Mouse (Mus musculus): ENCODE data around the gene Rcbtb1.
A peak's percentile ranks its signal among the peaks of the same experiment; 100 is the strongest.
"Not testable (repeated sequence)": the region's sequence is repeated elsewhere in the genome, so short reads cannot be mapped to it uniquely, and the experiment has no call there.

Gene Rcbtb1

GRCm38 (mm10) chr14:59200711-59201603, at the start of gene Rcbtb1:
Gene Rcbtb1, plus strand, starts transcription at chr14:59201209.
- DNase-seq (ENCODE audit: low spot score in 2 of 2) = peak; percentile 84 to 90

GRCm38 (mm10) chr14:59155589-59155988, 45.4 kb upstream of the Rcbtb1 start:
- peak in 1 of 2 experiments; percentile 5 for DNase-seq (ENCODE audit: low spot score in 2 of 2)

- DNase-seq (ENCODE audit: low spot score in 2 of 2) = no peak
Measured at GRCm38 (mm10) chr14:59157016-59157698, 43.9 kb upstream of the Rcbtb1 start.

GRCm38 (mm10) chr14:59178649-59179048, 22.4 kb upstream of the Rcbtb1 start, which contains the start of gene Gm5142:
Gene Gm5142, minus strand, starts transcription at chr14:59178749.
- no peak for DNase-seq (ENCODE audit: low spot score in 2 of 2)

DNA sequence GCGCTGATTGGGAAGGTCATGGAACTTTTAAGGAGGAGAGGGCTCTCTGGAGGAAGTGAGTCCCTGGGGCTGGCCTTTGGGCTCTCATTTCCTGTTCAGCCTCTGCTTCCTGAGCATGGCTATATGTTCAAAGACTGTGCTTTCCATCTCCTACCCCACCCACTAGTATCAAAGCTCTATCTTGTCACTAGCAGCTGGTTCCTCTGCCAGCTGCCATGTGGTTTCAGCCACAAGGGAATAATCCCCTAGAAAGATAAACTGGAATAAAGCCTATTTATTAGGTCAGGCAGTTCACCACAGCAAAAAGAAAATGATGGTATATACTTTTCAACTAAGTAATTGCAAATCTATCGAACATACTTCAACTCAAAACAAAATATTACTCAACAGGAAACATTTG, 18.3 kb upstream of the Rcbtb1 start:
- no peak for DNase-seq (ENCODE audit: low spot score in 2 of 2)

DNA sequence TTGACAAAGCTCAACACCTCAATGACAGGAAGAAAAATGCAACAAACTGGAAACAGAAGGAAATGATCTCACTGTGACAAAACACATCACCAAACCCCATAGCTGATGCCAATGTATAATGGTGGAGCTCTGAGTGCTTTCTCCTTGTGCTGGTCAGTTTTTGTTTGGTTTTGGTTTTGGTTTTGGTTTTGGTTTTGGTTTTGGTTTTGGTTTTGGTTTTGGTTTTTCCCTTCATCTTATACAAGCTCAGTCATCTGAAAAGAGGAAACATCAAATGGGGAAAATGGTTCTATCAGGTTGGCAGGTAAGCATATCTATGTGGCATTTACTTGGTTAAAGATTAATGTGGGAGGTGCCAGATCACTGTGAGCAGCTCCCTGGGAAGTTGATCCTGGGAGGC, 15.5 kb upstream of the Rcbtb1 start:
- DNase-seq (ENCODE audit: low spot score in 2 of 2) = no peak

DNA sequence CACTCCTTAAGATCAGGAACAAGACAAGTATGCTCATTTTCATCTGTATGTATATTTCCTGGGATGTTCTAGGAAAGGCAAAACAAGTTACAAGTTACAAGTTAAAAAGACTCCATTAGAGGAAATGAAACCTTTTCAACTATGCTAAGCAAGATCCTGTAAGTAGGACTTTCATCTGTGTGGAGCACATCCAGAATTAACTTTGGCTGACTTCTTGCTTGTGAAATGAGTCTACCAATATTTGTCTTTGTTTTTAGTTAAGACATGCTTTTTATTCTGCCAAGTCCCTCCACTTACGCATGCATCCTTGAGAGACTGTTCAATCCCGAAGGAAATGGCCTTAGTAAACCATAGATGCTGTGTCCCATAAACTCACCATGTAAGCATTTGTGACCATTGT, 14.9 kb upstream of the Rcbtb1 start:
- DNase-seq (ENCODE audit: low spot score in 2 of 2) = no peak

DNA sequence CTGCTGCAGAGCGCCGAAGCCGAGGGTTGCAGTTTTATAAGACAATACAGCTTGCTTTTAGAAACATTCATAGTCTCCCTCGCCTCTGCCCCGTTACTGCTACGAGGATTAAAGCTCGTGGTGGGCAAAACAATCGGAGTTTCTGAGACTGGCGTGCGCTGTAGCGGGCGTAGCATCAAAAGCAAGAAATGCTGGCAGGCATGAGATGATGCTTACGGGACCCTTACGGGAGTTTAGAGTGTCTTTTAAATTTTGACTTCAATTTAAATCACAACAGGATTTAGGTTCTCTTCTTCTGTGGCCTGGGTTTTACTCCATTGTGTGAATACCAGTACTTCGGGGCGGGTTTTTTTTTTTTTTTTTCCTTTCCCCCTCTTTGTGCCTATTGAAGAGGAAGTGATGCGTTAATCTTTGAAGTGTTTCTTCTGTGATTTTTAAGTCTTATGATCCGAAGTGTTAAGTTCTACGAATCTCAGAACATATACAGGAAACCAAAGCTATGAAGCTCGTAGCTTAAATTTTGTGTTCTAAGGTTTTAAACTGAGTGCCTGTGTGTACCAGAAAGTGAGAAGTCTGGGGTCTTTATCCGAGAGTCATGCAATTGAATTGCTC, 701 bp downstream of the Rcbtb1 start:
- no peak for DNase-seq (ENCODE audit: low spot score in 2 of 2)

- DNase-seq (ENCODE audit: low spot score in 2 of 2) = no peak
Measured at GRCm38 (mm10) chr14:59205461-59205860, 4.5 kb downstream of the Rcbtb1 start.

GRCm38 (mm10) chr14:59205976-59206583, 5.1 kb downstream of the Rcbtb1 start:
- DNase-seq (ENCODE audit: low spot score in 2 of 2) = no peak

GRCm38 (mm10) chr14:59209003-59209402, 8.0 kb downstream of the Rcbtb1 start:
- DNase-seq (ENCODE audit: low spot score in 2 of 2) = no peak

GRCm38 (mm10) chr14:59209816-59210215, 8.8 kb downstream of the Rcbtb1 start:
- no peak for DNase-seq (ENCODE audit: low spot score in 2 of 2)

DNA sequence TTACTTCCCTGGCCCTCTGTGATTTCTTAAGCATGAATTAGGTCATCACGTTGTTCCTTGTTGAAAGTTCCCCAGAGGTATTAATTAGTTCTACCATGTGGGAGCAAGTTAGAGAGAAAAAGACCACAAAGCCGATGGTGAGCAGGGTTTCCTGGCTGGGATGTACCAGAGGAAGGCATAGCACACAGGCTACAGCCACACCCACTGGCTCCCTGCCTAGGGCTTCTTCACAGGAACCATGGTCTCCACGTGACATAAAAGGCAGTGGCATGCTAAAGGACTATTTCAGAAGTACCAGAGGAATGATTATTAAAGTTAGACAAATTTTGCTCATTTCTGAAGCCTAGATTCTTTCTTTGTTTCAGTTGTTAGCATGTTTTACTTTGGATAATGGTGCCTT, 18.2 kb downstream of the Rcbtb1 start:
- no peak for DNase-seq (ENCODE audit: low spot score in 2 of 2)

GRCm38 (mm10) chr14:59226240-59226639, 25.2 kb downstream of the Rcbtb1 start:
- no peak for DNase-seq (ENCODE audit: low spot score in 2 of 2)

- no peak for DNase-seq (ENCODE audit: low spot score in 2 of 2)
Measured at GRCm38 (mm10) chr14:59229822-59230221, 28.8 kb downstream of the Rcbtb1 start.

DNA sequence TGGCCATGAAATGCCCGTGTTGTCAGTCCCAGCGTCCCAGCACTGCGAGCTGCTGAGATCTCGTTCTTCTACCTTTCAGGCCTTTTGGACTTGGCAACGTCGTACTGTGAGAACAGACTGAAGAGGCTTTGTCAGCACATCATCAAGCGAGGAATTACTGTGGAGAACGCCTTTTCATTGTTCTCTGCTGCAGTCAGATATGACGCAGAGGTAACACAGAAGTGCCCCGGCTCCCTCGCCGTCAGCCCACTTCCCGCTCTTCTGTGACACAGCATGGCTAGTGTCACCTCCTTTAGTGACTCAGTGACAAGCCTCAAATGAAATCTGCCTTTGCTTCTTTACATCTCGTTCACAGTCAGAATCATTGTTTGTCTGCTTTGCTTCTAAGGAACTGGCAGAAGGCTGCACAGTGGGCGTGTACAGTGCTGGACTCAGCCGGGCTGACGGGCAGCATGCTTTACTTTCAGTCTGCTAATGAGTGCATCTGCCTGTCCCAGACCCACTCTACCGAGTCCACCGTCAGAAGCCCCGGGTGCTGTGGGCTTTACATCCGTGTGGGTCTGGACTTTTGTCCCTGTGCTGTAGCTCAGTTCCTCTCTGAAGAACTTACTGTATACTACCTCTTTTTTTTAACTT, 29.4 kb downstream of the Rcbtb1 start:
- no peak for DNase-seq (ENCODE audit: low spot score in 2 of 2)

GRCm38 (mm10) chr14:59232003-59232402, 31.0 kb downstream of the Rcbtb1 start:
- no peak for DNase-seq (ENCODE audit: low spot score in 2 of 2)

DNA sequence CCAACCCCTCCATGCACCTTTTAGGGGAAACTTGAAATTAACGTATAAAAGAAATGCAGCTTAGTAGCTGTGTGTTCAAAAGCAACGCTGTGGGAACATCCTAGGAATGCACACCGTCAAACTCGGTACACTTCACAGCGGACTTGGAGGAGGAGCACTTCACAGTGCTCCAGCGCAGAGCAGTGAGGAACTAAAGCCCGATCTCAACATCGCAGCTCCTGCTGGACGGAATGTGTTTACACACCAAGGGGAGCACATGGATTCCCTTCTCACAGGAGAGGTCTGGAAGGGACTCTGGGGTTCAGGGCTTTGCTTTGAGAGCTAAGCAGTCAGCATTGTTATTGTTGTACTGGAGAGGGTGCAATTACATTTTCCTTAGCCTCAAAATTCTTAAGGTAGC, 32.6 kb downstream of the Rcbtb1 start:
- no peak for DNase-seq (ENCODE audit: low spot score in 2 of 2)

DNA sequence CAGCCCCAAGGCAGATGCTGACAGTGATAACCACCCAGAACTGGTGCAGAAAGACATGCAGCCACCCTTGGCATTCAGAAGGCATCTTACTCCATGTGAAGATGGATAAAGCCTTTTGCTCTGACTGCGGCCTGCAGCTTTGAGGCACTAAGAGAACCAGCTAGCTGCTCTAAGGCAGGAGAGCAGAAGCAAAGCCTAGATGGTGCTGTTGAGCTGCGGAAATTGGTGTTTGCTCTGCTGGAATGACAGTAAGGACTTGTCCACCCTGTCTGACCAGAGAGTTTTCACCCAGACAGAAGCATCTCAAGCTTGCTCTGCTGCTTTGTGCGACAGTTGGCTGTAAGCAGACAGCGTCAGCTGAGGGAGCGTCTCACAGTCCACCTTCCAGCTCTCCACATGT, 49.3 kb downstream of the Rcbtb1 start:
- peak in 1 of 2 experiments; percentile 11 for DNase-seq (ENCODE audit: low spot score in 2 of 2)

GRCm38 (mm10) chr14:59255861-59256260, 54.9 kb downstream of the Rcbtb1 start:
- DNase-seq (ENCODE audit: low spot score in 2 of 2) = not testable (repeated sequence)

GRCm38 (mm10) chr14:59260056-59260455, 59.0 kb downstream of the Rcbtb1 start, which contains the start of gene Gm6904:
Gene Gm6904, minus strand, starts transcription at chr14:59260216.
- no peak for DNase-seq (ENCODE audit: low spot score in 2 of 2)

Data from frontal cortex, postnatal 10 days (tissue).